Mouse (Mus musculus) intestine, postnatal 0 days (tissue): ENCODE data around the gene Slc25a10. TPM values are rescaled to one million over a fixed set of nuclear protein-coding genes. Genes with fewer than 3 reads are reported as not detected.

Source experiments
- ATAC-seq: fragments of 200-750 bp; cut with Nextera tagmentation; 2 replicates; pipeline ENCODE4 v1.8.0; 2017; ENCODE audit warnings: mild to moderate bottlenecking, moderate TSS enrichment, moderate library complexity
- H3K27ac ChIP-seq: fragments of 300-500 bp; sonication (generic); 2 replicates; pipeline ENCODE4 v1.5.1; 2014; ENCODE audit warnings: mild to moderate bottlenecking, low read depth, low read length, moderate library complexity
- H3K27me3 ChIP-seq: fragments of 300-500 bp; sonication (generic); replicated peaks from 2 replicates; pipeline ENCODE4 v1.6.1; 2014; ENCODE audit warnings: low read length, mixed read lengths; ENCODE audit not compliant: control insufficient read depth, insufficient read depth
- H3K36me3 ChIP-seq: fragments of 300-500 bp; sonication (generic); 2 replicates; pipeline ENCODE4 v1.6.1; 2014; ENCODE audit warnings: mild to moderate bottlenecking, moderate library complexity; ENCODE audit not compliant: control insufficient read depth, insufficient read depth
- H3K4me1 ChIP-seq: fragments of 300-500 bp; sonication (generic); replicated peaks from 2 replicates; pipeline ENCODE4 v1.6.1; 2014; ENCODE audit warnings: antibody characterized with exemption, low read length, mixed read lengths; ENCODE audit not compliant: control insufficient read depth, insufficient read depth
- H3K4me2 ChIP-seq: fragments of 300-500 bp; sonication (generic); replicated peaks from 2 replicates; pipeline ENCODE4 v1.6.1; 2014; ENCODE audit warnings: low read depth, mild to moderate bottlenecking, moderate library complexity
- H3K4me3 ChIP-seq: fragments of 300-500 bp; sonication (generic); 2 replicates; pipeline ENCODE4 v1.5.1; 2014; ENCODE audit warnings: low read depth, low read length
- H3K9ac ChIP-seq: fragments of 300-500 bp; sonication (generic); 2 replicates; pipeline ENCODE4 v1.6.1; 2014; ENCODE audit warnings: mild to moderate bottlenecking, low read depth, low read length
- H3K9me3 ChIP-seq: fragments of 300-500 bp; sonication (generic); 2 replicates; pipeline ENCODE4 v1.6.1; 2016; ENCODE audit warnings: mixed run types; ENCODE audit not compliant: control insufficient read depth
- CTCF ChIP-seq: sonication (generic); IDR thresholded peaks from 2 replicates; pipeline ENCODE4 v1.5.1; 2016; ENCODE audit warnings: low read depth, mild to moderate bottlenecking, control low read depth, antibody characterized with exemption, moderate library complexity
- WGBS: fragments of 180-500 bp; shearing (Covaris S2); extraction: QIAGEN DNeasy Blood & Tissue Kit; methylation state at CpG from one replicate; pipeline ENCODE4 v1.1.7; 2014; 5-methylcytosine and 5-hydroxymethylcytosine counted together
- polyA plus RNA-seq: library from polyadenylated mRNA; unstranded; fragments of >200 nt; fragmentation: Nextera tagmentation; extraction: Ambion mirVana; gene quantifications from 2 replicates; pipeline ENCODE4 v1.2.1, GENCODE M21; 2015

Gene Slc25a10
- polyA plus RNA-seq, 1 experiment from 2014 or later: 139 TPM

- WGBS: 38% methylated on average over 2 of the region's 2 CpGs
- Histone ChIP-seq H3K36me3 (peaks cover 23% of the 10 kb centered on the region; the same call in 1 of the 2 replicates), H3K9ac (peak overlapping the region; percentile 86; the same call in 1 of the 2 replicates), H3K4me1 (peaks cover 16% of the 10 kb centered on the region; the same call in 1 of the 2 replicates), H3K4me3 (no peak overlapping the region), H3K9me3 (no peaks in the 10 kb centered on the region), H3K27ac (0 out of 2 replicates have a peak overlapping the region, but pooled peaks have one; percentile 46), H3K4me2 (no peak overlapping the region), H3K27me3 (no peaks in the 10 kb centered on the region)
- ATAC-seq: no peak
- TF ChIP-seq CTCF: peak; percentile 57
Observed at GRCm38 (mm10) chr11:120547469-120547868, 55.8 kb downstream of the Slc25a10 start.

- Histone ChIP-seq H3K9me3 (no peaks in the 10 kb centered on the region), H3K4me1 (peaks cover 16% of the 10 kb centered on the region; the same call in 1 of the 2 replicates), H3K4me2 (peak overlapping the region; percentile 73), H3K27ac (peak overlapping the region; percentile 46; the same call in 1 of the 2 replicates), H3K4me3 (0 out of 2 replicates have a peak overlapping the region, but pooled peaks have one; percentile 75), H3K9ac (0 out of 2 replicates have a peak overlapping the region, but pooled peaks have one; percentile 86), H3K36me3 (peaks cover 17% of the 10 kb centered on the region; the same call in 1 of the 2 replicates), H3K27me3 (no peaks in the 10 kb centered on the region)
- no peak for ATAC-seq
- WGBS: 73% methylated on average over 3 of the region's 3 CpGs
- no peak for TF ChIP-seq CTCF
Observed at GRCm38 (mm10) chr11:120548214-120548613, 56.6 kb downstream of the Slc25a10 start.

GRCm38 (mm10) chr11:120548786-120549167, 57.1 kb downstream of the Slc25a10 start:
- peak overlapping the region; percentile 73 for H3K4me2 ChIP-seq
- peak overlapping the region; percentile 98 for H3K27ac ChIP-seq
- WGBS: 6% methylated on average over 7 of the region's 7 CpGs
- H3K9me3 ChIP-seq: no peaks in the 10 kb centered on the region
- no peak for ATAC-seq
- TF ChIP-seq CTCF: no peak
- H3K9ac ChIP-seq: peak overlapping the region; percentile 86
- H3K36me3 ChIP-seq: peaks cover 11% of the 10 kb centered on the region; the same call in 1 of the 2 replicates
- H3K4me1 ChIP-seq: peaks cover 16% of the 10 kb centered on the region; the same call in 1 of the 2 replicates
- peak overlapping the region; percentile 75 for H3K4me3 ChIP-seq
- H3K27me3 ChIP-seq: no peaks in the 10 kb centered on the region

Other genes with a start within 250 kb of the Slc25a10 start
- 1,513 and 1,605 TPM in 2 replicates for gene Actg1, start 143.3 kb upstream of the Slc25a10 start, polyA plus RNA-seq
- gene Fscn2, start 130.3 kb upstream of the Slc25a10 start, polyA plus RNA-seq: 0.14 and 0.16 TPM in 2 replicates
- gene Faap100, start 113.1 kb upstream of the Slc25a10 start, polyA plus RNA-seq: 9.7 and 11.7 TPM in 2 replicates
- gene Nploc4, start 54.1 kb upstream of the Slc25a10 start, polyA plus RNA-seq: 15.6 and 16.3 TPM in 2 replicates
- gene Tspan10, start 49.2 kb upstream of the Slc25a10 start, polyA plus RNA-seq: not detected in 2 replicates
- gene Pde6g, start 38.3 kb upstream of the Slc25a10 start, polyA plus RNA-seq: 0.22 TPM in 1 of 2 replicates, not detected in the other
- gene Oxld1, start 33.8 kb upstream of the Slc25a10 start, polyA plus RNA-seq: 15.5 and 17.6 TPM in 2 replicates
- gene Ccdc137, start 33.7 kb upstream of the Slc25a10 start, polyA plus RNA-seq: 14.1 and 16.0 TPM in 2 replicates
- gene Arl16, start 24.2 kb upstream of the Slc25a10 start, polyA plus RNA-seq: 22.8 and 23.3 TPM in 2 replicates
- 204 and 208 TPM in 2 replicates for gene Mrpl12, start 7.2 kb upstream of the Slc25a10 start, polyA plus RNA-seq
- gene Gcgr, start 38.9 kb downstream of the Slc25a10 start, polyA plus RNA-seq: 1.0 and 1.6 TPM in 2 replicates
- 68.7 and 73.4 TPM in 2 replicates for gene Mcrip1, start 57.9 kb downstream of the Slc25a10 start, polyA plus RNA-seq
- gene Ppp1r27, start 59.3 kb downstream of the Slc25a10 start, polyA plus RNA-seq: 1.4 and 1.6 TPM in 2 replicates
- gene P4hb, start 81.4 kb downstream of the Slc25a10 start, polyA plus RNA-seq: 2,516 and 2,539 TPM in 2 replicates
- 474 and 493 TPM in 2 replicates for gene Arhgdia, start 89.8 kb downstream of the Slc25a10 start, polyA plus RNA-seq
- gene Alyref, start 106.5 kb downstream of the Slc25a10 start, polyA plus RNA-seq: 209 and 226 TPM in 2 replicates
- gene Anapc11, start 106.6 kb downstream of the Slc25a10 start, polyA plus RNA-seq: 107 and 108 TPM in 2 replicates
- 3.4 and 3.5 TPM in 2 replicates for gene Npb, start 116.6 kb downstream of the Slc25a10 start, polyA plus RNA-seq
- 320 and 378 TPM in 2 replicates for gene Pcyt2, start 126.1 kb downstream of the Slc25a10 start, polyA plus RNA-seq
- gene Sirt7, start 133.4 kb downstream of the Slc25a10 start, polyA plus RNA-seq: 73.1 and 77.7 TPM in 2 replicates
- 40.2 and 49.1 TPM in 2 replicates for gene Mafg, start 141.8 kb downstream of the Slc25a10 start, polyA plus RNA-seq
- 5.3 and 6.5 TPM in 2 replicates for gene Pycr1, start 151.9 kb downstream of the Slc25a10 start, polyA plus RNA-seq
- gene Myadml2, start 156.3 kb downstream of the Slc25a10 start, polyA plus RNA-seq: not detected in 2 replicates
- gene Notum, start 169.3 kb downstream of the Slc25a10 start, polyA plus RNA-seq: 0.39 and 0.68 TPM in 2 replicates
- 105 and 106 TPM in 2 replicates for gene Aspscr1, start 181.1 kb downstream of the Slc25a10 start, polyA plus RNA-seq
- gene Cenpx, start 221.9 kb downstream of the Slc25a10 start, polyA plus RNA-seq: 127 and 131 TPM in 2 replicates
- gene Lrrc45, start 222.1 kb downstream of the Slc25a10 start, polyA plus RNA-seq: 13.5 and 14.5 TPM in 2 replicates
- 9.0 TPM in 2 replicates for gene Rac3, start 229.6 kb downstream of the Slc25a10 start, polyA plus RNA-seq
- 81.1 and 88.6 TPM in 2 replicates for gene Dcxr, start 235.4 kb downstream of the Slc25a10 start, polyA plus RNA-seq
- 1.2 and 1.6 TPM in 2 replicates for gene Cbr2, start 240.3 kb downstream of the Slc25a10 start, polyA plus RNA-seq